Mouse (Mus musculus) CD4-positive naive resting alpha-beta T cell, adult 57 days (primary cell): ENCODE results near the gene Lrrn1. TPM values are rescaled to one million over a fixed set of nuclear protein-coding genes. Genes with fewer than 3 reads are reported as not detected.

Source experiments
- total RNA-seq: library from RNA; stranded (reverse); gene quantifications from one replicate; pipeline ENCODE4 v1.2.4, GENCODE M21; 2023

The Lrrn1 gene
- total RNA-seq = 0.15 TPM

GRCm38 (mm10) chr6:107528877-107529864, at the start of gene Lrrn1:
Gene Lrrn1 (plus strand): TSS chr6:107529768.

